Mouse (Mus musculus) liver, postnatal 0 days (tissue): ENCODE data around the gene Impg1. TPM values are rescaled to one million over a fixed set of nuclear protein-coding genes. Genes with fewer than 3 reads are reported as not detected.

Experiments used
- ATAC-seq: fragments of 200-750 bp; cut with Nextera tagmentation; 2 replicates; pipeline ENCODE4 v1.8.0; 2017; ENCODE audit warnings: mild to moderate bottlenecking, moderate library complexity
- DNase-seq: peaks from one replicate; pipeline ENCODE4 v3.0.0-alpha.2; 2016
- H3K27ac ChIP-seq: fragments of 300-500 bp; sonication (generic); 2 replicates; pipeline ENCODE4 v1.5.1; 2014; ENCODE audit warnings: antibody characterized with exemption, moderate library complexity, mild to moderate bottlenecking, low read depth
- H3K27me3 ChIP-seq: fragments of 300-500 bp; sonication (generic); 2 replicates; pipeline ENCODE4 v1.6.1; 2014; ENCODE audit warnings: low read length, control low read depth, mixed read lengths; ENCODE audit not compliant: insufficient read depth
- H3K36me3 ChIP-seq: fragments of 300-500 bp; sonication (generic); replicated peaks from 2 replicates; pipeline ENCODE4 v1.6.1; 2014; ENCODE audit warnings: mild to moderate bottlenecking, control low read depth, low read length, moderate library complexity, mixed read lengths; ENCODE audit not compliant: insufficient read depth
- H3K4me1 ChIP-seq: fragments of 300-500 bp; sonication (generic); 2 replicates; pipeline ENCODE4 v1.6.1; 2014; ENCODE audit warnings: antibody characterized with exemption, mild to moderate bottlenecking, control low read depth; ENCODE audit not compliant: insufficient read depth
- H3K4me2 ChIP-seq: fragments of 300-500 bp; sonication (generic); 2 replicates; pipeline ENCODE4 v1.6.1; 2014; ENCODE audit warnings: low read depth, mild to moderate bottlenecking, low read length, moderate library complexity, mixed read lengths
- H3K4me3 ChIP-seq: fragments of 300-500 bp; sonication (generic); 2 replicates; pipeline ENCODE4 v1.5.1; 2014; ENCODE audit warnings: low read depth, low read length
- H3K9ac ChIP-seq: fragments of 300-500 bp; sonication (generic); replicated peaks from 2 replicates; pipeline ENCODE4 v1.6.1; 2014; ENCODE audit warnings: mild to moderate bottlenecking, moderate library complexity
- H3K9me3 ChIP-seq: fragments of 300-500 bp; sonication (generic); 2 replicates; pipeline ENCODE4 v1.6.1; 2016; ENCODE audit warnings: mild to moderate bottlenecking, control low read depth, low read length, mixed read lengths
- CTCF ChIP-seq: sonication (generic); IDR thresholded peaks from 2 replicates; pipeline ENCODE4 v1.5.1; 2016; ENCODE audit warnings: antibody characterized with exemption, low read depth
- EP300 ChIP-seq: IDR thresholded peaks from 2 replicates; pipeline ENCODE4 v1.6.1; 2016; ENCODE audit warnings: antibody characterized with exemption, low read depth, mild to moderate bottlenecking
- WGBS: fragments of 180-500 bp; shearing (Covaris S2); extraction: QIAGEN DNeasy Blood & Tissue Kit; methylation state at CpG from one replicate; pipeline ENCODE4 v1.1.7; 2014; ENCODE audit not compliant: insufficient replicate concordance; 5-methylcytosine and 5-hydroxymethylcytosine counted together
- polyA plus RNA-seq: library from polyadenylated mRNA; unstranded; fragments of >200 nt; fragmentation: Nextera tagmentation; extraction: Ambion mirVana; gene quantifications from 2 replicates; pipeline ENCODE4 v1.2.1, GENCODE M21; 2015

The Impg1 gene
- polyA plus RNA-seq, 1 experiment from 2014 or later, result not detected

DNA sequence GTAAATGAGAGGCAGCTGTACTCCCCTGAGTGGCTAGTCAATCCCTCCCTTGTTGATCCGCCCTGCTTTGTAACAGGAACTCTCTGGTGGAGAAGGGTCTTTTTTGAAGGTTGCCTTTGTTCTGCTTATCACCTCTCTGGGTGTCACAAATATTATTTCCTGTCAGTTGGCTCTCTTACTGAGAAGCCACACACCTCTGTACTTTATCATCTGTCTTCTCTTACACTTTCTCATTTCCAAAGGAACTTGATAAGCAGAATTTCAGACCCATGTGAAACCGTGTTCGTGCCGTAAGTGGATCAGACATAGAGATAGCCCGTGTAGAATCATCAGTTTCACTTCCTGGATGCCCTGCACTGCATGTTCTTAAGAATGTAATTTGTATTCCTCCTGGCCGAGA, 147.3 kb downstream of the Impg1 start:
- 51% methylated on average over 6 of the region's 6 CpGs for WGBS
- H3K4me1 ChIP-seq, result no peaks in the 10 kb centered on the region
- ATAC-seq (no peak), DNase-seq (no peak)
- no peaks in the 10 kb centered on the region for H3K36me3 ChIP-seq
- no peak for TF ChIP-seq CTCF
- no peaks in the 10 kb centered on the region for H3K27me3 ChIP-seq
- no peak overlapping the region for H3K27ac ChIP-seq
- no peak overlapping the region for H3K4me3 ChIP-seq
- H3K9me3 ChIP-seq, result no peaks in the 10 kb centered on the region
- H3K9ac ChIP-seq, result no peak overlapping the region
- no peak overlapping the region for H3K4me2 ChIP-seq

DNA sequence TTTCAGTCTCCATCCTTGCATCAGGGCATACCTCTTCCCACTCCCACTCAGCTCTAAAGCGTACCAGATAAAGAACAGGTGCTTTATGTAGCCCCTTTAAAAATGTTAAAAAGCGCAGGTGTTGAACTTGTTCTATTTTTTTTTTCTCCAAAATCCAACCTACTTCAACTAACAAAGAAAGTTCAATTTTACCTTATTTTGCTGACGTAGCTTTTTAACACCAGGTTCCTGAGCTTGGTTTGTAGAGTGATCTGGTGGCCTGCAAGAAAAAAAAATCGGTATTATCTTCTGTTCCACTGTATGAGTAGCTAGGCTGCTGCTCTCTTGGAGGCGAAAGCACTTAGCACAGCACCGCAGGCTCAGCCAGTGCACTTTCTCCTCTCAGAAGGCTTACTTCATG, 149.4 kb downstream of the Impg1 start:
- H3K27me3 ChIP-seq, result no peaks in the 10 kb centered on the region
- DNase-seq (no peak), ATAC-seq (no peak)
- no peaks in the 10 kb centered on the region for H3K36me3 ChIP-seq
- no peak for TF ChIP-seq CTCF
- TF ChIP-seq EP300, result no peak
- no peaks in the 10 kb centered on the region for H3K4me1 ChIP-seq
- 81% methylated on average over 6 of the region's 6 CpGs for WGBS
- H3K9ac ChIP-seq, result no peak overlapping the region
- no peak overlapping the region for H3K27ac ChIP-seq
- H3K4me2 ChIP-seq, result no peak overlapping the region
- no peaks in the 10 kb centered on the region for H3K9me3 ChIP-seq
- H3K4me3 ChIP-seq, result no peak overlapping the region

DNA sequence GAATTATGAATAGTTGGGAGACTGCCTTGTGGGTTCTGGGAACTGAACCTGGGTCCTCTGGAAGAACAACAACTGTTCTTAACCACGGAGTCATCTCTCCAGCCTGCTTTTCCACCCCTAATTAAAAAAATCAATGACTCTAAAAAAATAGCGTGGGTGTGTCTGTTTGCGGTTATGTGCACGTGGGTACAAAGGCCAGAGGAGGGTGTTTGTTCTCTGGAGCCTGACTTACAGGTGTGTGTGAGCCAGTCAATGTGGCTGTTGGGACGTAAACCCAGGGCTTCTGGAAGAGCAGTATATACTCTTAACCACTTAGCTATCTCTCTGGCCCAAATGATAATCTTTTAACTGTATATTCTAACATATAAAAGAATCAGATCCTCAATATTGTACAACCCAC, 151.7 kb downstream of the Impg1 start:
- Histone ChIP-seq H3K4me3 (no peak overlapping the region), H3K9me3 (no peaks in the 10 kb centered on the region), H3K9ac (no peak overlapping the region), H3K27ac (no peak overlapping the region), H3K36me3 (0 out of 2 replicates have a peak, but pooled peaks cover under 1% of the 10 kb centered on the region), H3K4me1 (no peaks in the 10 kb centered on the region), H3K27me3 (no peaks in the 10 kb centered on the region), H3K4me2 (no peak overlapping the region)
- 59% methylated on average over 5 of the region's 5 CpGs for WGBS
- TF ChIP-seq EP300 (no peak), CTCF (no peak)
- ATAC-seq (peak; percentile 66), DNase-seq (no peak)

DNA sequence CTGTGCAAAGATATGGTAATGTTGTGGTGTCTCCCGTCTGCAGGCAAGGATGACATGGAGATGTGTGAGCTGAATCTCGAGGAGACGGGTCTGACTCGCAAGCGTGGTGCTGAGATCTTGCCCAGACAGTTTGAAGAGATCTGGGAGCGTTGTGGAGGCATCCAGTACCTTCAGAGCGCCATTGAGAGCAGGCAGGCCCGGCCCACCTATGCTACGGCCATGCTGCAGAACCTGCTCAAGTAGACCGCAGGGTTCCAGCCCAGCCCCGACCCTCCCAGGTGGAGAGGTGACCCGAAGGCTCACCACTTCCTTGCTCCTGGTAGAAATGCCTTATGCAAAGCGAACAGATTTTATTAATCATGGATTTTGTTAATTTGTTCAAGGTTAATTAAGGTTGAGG, 157.7 kb downstream of the Impg1 start:
- TF ChIP-seq EP300 (no peak), CTCF (no peak)
- no peak for DNase-seq
- WGBS, result 82% methylated on average over 13 of the region's 13 CpGs
- Histone ChIP-seq H3K27ac (no peak overlapping the region), H3K9ac (no peak overlapping the region), H3K4me3 (no peak overlapping the region), H3K4me1 (no peaks in the 10 kb centered on the region), H3K36me3 (0 out of 2 replicates have a peak, but pooled peaks cover 2% of the 10 kb centered on the region), H3K27me3 (no peaks in the 10 kb centered on the region), H3K9me3 (no peaks in the 10 kb centered on the region), H3K4me2 (no peak overlapping the region)
- ATAC-seq, result no peak

DNA sequence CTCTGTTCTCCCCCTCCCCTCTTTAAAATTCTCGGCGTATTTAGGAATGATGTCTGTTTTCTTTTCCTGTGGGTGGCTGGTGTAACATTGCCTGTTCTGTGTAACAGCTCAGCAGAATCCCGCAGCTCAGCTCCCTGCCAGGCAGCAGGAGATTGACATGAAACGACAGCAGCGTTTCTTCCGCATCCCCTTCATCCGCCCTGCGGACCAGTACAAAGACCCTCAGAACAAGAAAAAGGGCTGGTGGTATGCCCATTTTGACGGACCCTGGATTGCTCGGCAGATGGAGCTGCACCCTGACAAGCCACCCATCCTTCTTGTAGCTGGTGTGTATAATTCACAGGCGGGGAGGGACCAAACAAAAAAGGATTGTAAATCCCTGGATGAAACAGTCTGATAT, 158.4 kb downstream of the Impg1 start:
- H3K27ac ChIP-seq, result no peak overlapping the region
- H3K4me1 ChIP-seq, result no peaks in the 10 kb centered on the region
- no peak for DNase-seq
- H3K27me3 ChIP-seq, result no peaks in the 10 kb centered on the region
- H3K4me2 ChIP-seq, result no peak overlapping the region
- no peaks in the 10 kb centered on the region for H3K9me3 ChIP-seq
- H3K9ac ChIP-seq, result no peak overlapping the region
- no peak for TF ChIP-seq CTCF
- TF ChIP-seq EP300, result no peak
- H3K36me3 ChIP-seq, result 0 out of 2 replicates have a peak, but pooled peaks cover 2% of the 10 kb centered on the region
- 85% methylated on average over 11 of the region's 11 CpGs for WGBS
- no peak overlapping the region for H3K4me3 ChIP-seq
- no peak for ATAC-seq

DNA sequence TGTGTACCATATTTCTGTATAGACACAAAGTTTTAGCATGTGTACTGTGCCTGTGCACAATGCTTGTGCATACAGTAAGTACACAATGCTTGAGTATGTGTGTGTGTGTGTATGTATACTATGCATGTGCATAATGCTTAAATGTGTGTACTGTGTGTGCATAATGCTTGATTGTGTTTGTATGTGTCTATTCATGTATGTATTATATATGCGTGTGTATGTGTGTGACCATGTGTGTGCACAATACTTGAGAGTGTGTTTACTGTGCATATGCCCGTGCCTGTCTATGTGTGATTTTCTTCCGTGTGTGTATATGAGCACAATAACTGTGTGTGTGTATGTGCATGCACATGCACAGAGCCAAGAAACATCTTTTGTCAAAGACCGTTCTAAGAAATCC, 158.9 kb downstream of the Impg1 start:
- DNase-seq, result no peak
- no peak overlapping the region for H3K27ac ChIP-seq
- H3K27me3 ChIP-seq, result no peaks in the 10 kb centered on the region
- no peak overlapping the region for H3K9ac ChIP-seq
- H3K4me1 ChIP-seq, result no peaks in the 10 kb centered on the region
- H3K36me3 ChIP-seq, result 0 out of 2 replicates have a peak, but pooled peaks cover 2% of the 10 kb centered on the region
- H3K4me2 ChIP-seq, result no peak overlapping the region
- H3K9me3 ChIP-seq, result no peaks in the 10 kb centered on the region
- no peak for ATAC-seq
- H3K4me3 ChIP-seq, result no peak overlapping the region
- no peak for TF ChIP-seq CTCF
- no peak for TF ChIP-seq EP300
- 84% methylated on average over 4 of the region's 4 CpGs for whole genome bisulfite sequencing

DNA sequence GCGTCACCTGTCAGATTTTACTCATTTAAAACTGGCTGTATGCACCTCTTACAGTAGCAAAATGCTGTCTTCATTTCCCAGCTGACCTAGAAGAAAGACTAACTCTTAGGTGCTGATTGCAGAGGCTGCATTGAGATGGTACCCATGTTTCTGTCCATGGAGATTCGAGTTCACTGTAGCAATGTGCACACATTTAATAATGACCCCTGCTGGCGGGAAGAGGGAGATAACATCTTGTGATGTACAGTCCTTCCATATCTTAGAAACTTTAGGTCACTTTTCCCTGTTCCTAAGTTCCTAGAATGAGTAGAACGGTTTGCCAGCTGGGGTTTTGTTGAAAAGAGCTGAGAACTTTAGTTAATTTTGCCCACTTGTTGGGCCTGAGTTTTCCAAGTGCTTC, 161.8 kb downstream of the Impg1 start:
- no peaks in the 10 kb centered on the region for H3K27me3 ChIP-seq
- TF ChIP-seq EP300, result no peak
- peak; percentile 34; the same call in 1 of the 2 replicates for TF ChIP-seq CTCF
- no peak overlapping the region for H3K9ac ChIP-seq
- DNase-seq (no peak), ATAC-seq (no peak)
- WGBS, result 60% methylated on average over 4 of the region's 4 CpGs
- peaks cover 4% of the 10 kb centered on the region; the same call in 1 of the 2 replicates for H3K36me3 ChIP-seq
- no peaks in the 10 kb centered on the region for H3K9me3 ChIP-seq
- H3K4me1 ChIP-seq, result no peaks in the 10 kb centered on the region
- no peak overlapping the region for H3K27ac ChIP-seq
- no peak overlapping the region for H3K4me3 ChIP-seq
- no peak overlapping the region for H3K4me2 ChIP-seq
